Comparison of ENCODE assay signal across 24 mouse cellular contexts in the genomic region with DNA sequence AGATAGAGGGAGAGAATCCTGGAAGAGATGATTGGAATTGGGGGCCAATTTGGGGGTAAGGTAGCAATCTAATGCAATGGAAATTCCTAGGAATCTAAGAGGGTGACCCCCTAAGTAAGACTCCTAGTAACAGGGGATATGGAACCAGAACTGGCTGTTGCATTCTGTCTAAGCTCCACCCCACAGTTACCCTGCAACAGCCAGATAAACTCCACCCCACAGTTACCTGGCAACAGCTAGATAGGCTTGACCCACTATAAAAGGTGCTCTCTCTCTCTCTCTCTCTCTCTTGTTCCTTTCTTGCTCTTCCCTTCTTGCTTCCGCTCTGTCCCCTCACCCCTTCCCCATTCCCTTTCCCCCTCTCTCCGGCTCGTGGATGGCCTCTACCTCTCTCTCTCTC.
DNase-seq lines count a peak whose midpoint lies in the region; ATAC-seq lines count a peak whose summit lies in the region.
"Had no signal": no experiment of that assay in that cellular context is flagged by ENCODE, and none has a peak within 500 bp of the region (broad histone marks: within the 10 kb centered on the region; RNA-seq: fewer than 3 reads in every experiment).

No protein-coding gene starts in this region.

- H3K4me1 ChIP-seq in midbrain, embryonic 11.5 days (ENCODE audit: control insufficient read depth, insufficient read depth, low read length): peaks cover 6% of the 10 kb centered on the region; the same call in 1 of the 2 replicates
- peaks cover 18% of the 10 kb centered on the region for H3K4me1 ChIP-seq in midbrain, embryonic 15.5 days
- H3K4me1 ChIP-seq in liver, embryonic 11.5 days (replicated peaks; ENCODE audit: control insufficient read depth, insufficient read depth, low read length): no peaks in the 10 kb centered on the region; the same call in 1 of the 2 replicates

- no peak overlapping the region for H3K9ac ChIP-seq in midbrain, embryonic 11.5 days (ENCODE audit: low read length)
- H3K9ac ChIP-seq in midbrain, embryonic 15.5 days: no peak overlapping the region
- H3K9ac ChIP-seq in liver, embryonic 11.5 days (ENCODE audit: low read depth, low read length): no peak overlapping the region
- H3K9ac ChIP-seq: embryonic facial prominence, embryonic 12.5 days; heart, embryonic 13.5 days; hindbrain, embryonic 13.5 days; kidney, embryonic 15.5 days; limb, embryonic 13.5 days; lung, embryonic 15.5 days; midbrain, embryonic 13.5 days; neural tube, embryonic 13.5 days had no signal

- no peak overlapping the region for H3K4me2 ChIP-seq in midbrain, embryonic 11.5 days
- no peak overlapping the region for H3K4me2 ChIP-seq in midbrain, embryonic 15.5 days
- no peak overlapping the region for H3K4me2 ChIP-seq in liver, embryonic 11.5 days
- H3K4me2 ChIP-seq: embryonic facial prominence, embryonic 12.5 days; heart, embryonic 13.5 days; hindbrain, embryonic 13.5 days; kidney, embryonic 15.5 days; limb, embryonic 13.5 days; lung, embryonic 15.5 days; midbrain, embryonic 13.5 days; neural tube, embryonic 13.5 days had no signal

- no peak overlapping the region for H3K27ac ChIP-seq in midbrain, embryonic 11.5 days (ENCODE audit: low read depth, low read length)
- H3K27ac ChIP-seq in midbrain, embryonic 15.5 days: no peak overlapping the region
- H3K27ac ChIP-seq in liver, embryonic 11.5 days (ENCODE audit: low read depth, low read length): no peak overlapping the region
- H3K27ac ChIP-seq: embryonic facial prominence, embryonic 12.5 days; gastrocnemius, adult 2 months; heart, embryonic 13.5 days; hindbrain, embryonic 13.5 days; kidney, embryonic 15.5 days; limb, embryonic 13.5 days; lung, embryonic 15.5 days; macrophage; midbrain, embryonic 13.5 days; neural tube, embryonic 13.5 days had no signal

- no peaks in the 10 kb centered on the region for H3K27me3 ChIP-seq in midbrain, embryonic 11.5 days (ENCODE audit: control insufficient read depth, insufficient read depth, low read length)
- no peaks in the 10 kb centered on the region for H3K27me3 ChIP-seq in midbrain, embryonic 15.5 days (replicated peaks)
- no peaks in the 10 kb centered on the region for H3K27me3 ChIP-seq in liver, embryonic 11.5 days (replicated peaks; ENCODE audit: control insufficient read depth, insufficient read depth, low read length)
- H3K27me3 ChIP-seq: CH12.LX; embryonic facial prominence, embryonic 12.5 days; kidney, embryonic 15.5 days; limb, embryonic 13.5 days; lung, embryonic 15.5 days; midbrain, embryonic 13.5 days; neural tube, embryonic 13.5 days had no signal

- peak; percentile 53 for DNase-seq in midbrain, embryonic 11.5 days (ENCODE audit: low spot score, missing footprints)
- DNase-seq in c-Kit-negative CD71-positive TER-119-positive erythroid progenitor cells, embryonic 14.5 days (ENCODE audit: low read depth, low spot score): peak; percentile 53
- DNase-seq in liver, embryonic 11.5 days (ENCODE audit: low spot score): no peak
- DNase-seq in adrenal gland, adult 18-20 months (ENCODE audit: low spot score in 2 of 2): no peak
- DNase-seq in left cerebral cortex, adult 9 months (ENCODE audit: low spot score in 2 of 2): no peak
- DNase-seq: adrenal gland, adult 2 months; cerebellum, postnatal 10 days; gastrocnemius, adult 2 months; kidney, postnatal 4 days; thymus, postnatal 25 days had no signal

- H3K9me3 ChIP-seq in midbrain, embryonic 11.5 days (ENCODE audit: control insufficient read depth, low read length): no peaks in the 10 kb centered on the region
- H3K9me3 ChIP-seq in midbrain, embryonic 15.5 days: no peaks in the 10 kb centered on the region
- no peaks in the 10 kb centered on the region for H3K9me3 ChIP-seq in liver, embryonic 11.5 days (ENCODE audit: control insufficient read depth, low read length)
- H3K9me3 ChIP-seq: embryonic facial prominence, embryonic 12.5 days; heart, embryonic 13.5 days; hindbrain, embryonic 13.5 days; kidney, embryonic 15.5 days; limb, embryonic 13.5 days; lung, embryonic 15.5 days; midbrain, embryonic 13.5 days; neural tube, embryonic 13.5 days had no signal

- H3K4me3 ChIP-seq in midbrain, embryonic 11.5 days (ENCODE audit: low read depth, low read length): no peak overlapping the region
- no peak overlapping the region for H3K4me3 ChIP-seq in midbrain, embryonic 15.5 days
- H3K4me3 ChIP-seq in liver, embryonic 11.5 days (ENCODE audit: low read depth, low read length): no peak overlapping the region
- H3K4me3 ChIP-seq: embryonic facial prominence, embryonic 12.5 days; gastrocnemius, adult 2 months; heart, embryonic 13.5 days; hindbrain, embryonic 13.5 days; kidney, embryonic 15.5 days; limb, embryonic 13.5 days; lung, embryonic 15.5 days; midbrain, embryonic 13.5 days; neural tube, embryonic 13.5 days had no signal

- WGBS in midbrain, embryonic 11.5 days: 59% methylated on average over 3 of the region's 3 CpGs
- 87% methylated on average over 3 of the region's 3 CpGs for WGBS in midbrain, embryonic 15.5 days
- 64% methylated on average over 3 of the region's 3 CpGs for WGBS in liver, embryonic 11.5 days

- H3K36me3 ChIP-seq in midbrain, embryonic 11.5 days (ENCODE audit: control insufficient read depth, insufficient read depth, low read length): no peaks in the 10 kb centered on the region
- H3K36me3 ChIP-seq in midbrain, embryonic 15.5 days (replicated peaks): no peaks in the 10 kb centered on the region
- no peaks in the 10 kb centered on the region for H3K36me3 ChIP-seq in liver, embryonic 11.5 days (ENCODE audit: control insufficient read depth, insufficient read depth, low read length)
- H3K36me3 ChIP-seq: embryonic facial prominence, embryonic 12.5 days; heart, embryonic 13.5 days; hindbrain, embryonic 13.5 days; kidney, embryonic 15.5 days; limb, embryonic 13.5 days; lung, embryonic 15.5 days; midbrain, embryonic 13.5 days; neural tube, embryonic 13.5 days had no signal

- no peak for ATAC-seq in midbrain, embryonic 11.5 days (ENCODE audit: low FRiP score)
- no peak for ATAC-seq in midbrain, embryonic 15.5 days (replicated peaks)
- peak; percentile 91 for ATAC-seq in liver, embryonic 11.5 days (replicated peaks; ENCODE audit: low FRiP score)
- ATAC-seq in megakaryocyte-erythroid progenitor cell, adult 5-6 weeks (replicated peaks; ENCODE audit: low FRiP score, low TSS enrichment, poor library complexity, severe bottlenecking): peak; percentile 77
- ATAC-seq: forebrain, embryonic 16.5 days; inflammation-experienced regulatory T-cells, adult 6 months; midbrain, embryonic 13.5 days had no signal

Comparison
In these comparisons a context has a peak if more than half of its experiments do, and no peak if none do; other contexts are left out.
1. ATAC-seq: peak in liver, embryonic 11.5 days (single experiment) and megakaryocyte-erythroid progenitor cell, adult 5-6 weeks (single experiment); none in midbrain, embryonic 11.5 days (single experiment) and midbrain, embryonic 15.5 days (single experiment).
2. DNase-seq: peak in midbrain, embryonic 11.5 days (single experiment) and c-Kit-negative CD71-positive TER-119-positive erythroid progenitor cells, embryonic 14.5 days (single experiment); none in liver, embryonic 11.5 days (single experiment), adrenal gland, adult 18-20 months (0 of 2) and left cerebral cortex, adult 9 months (0 of 2).